In genomic region chr7:25267751-25268463, GRCm38 (mm10) we compare ENCODE assay signal across 7 mouse cellular contexts. TPM values are rescaled to one million over a fixed set of nuclear protein-coding genes. Genes with fewer than 3 reads are reported as not detected.
DNase-seq lines count a peak whose midpoint lies in the region; ATAC-seq lines count a peak whose summit lies in the region.

No protein-coding gene starts in this region.

- peak; percentile 97 for ATAC-seq in intestine, embryonic 15.5 days

- H3K27me3 ChIP-seq in intestine, embryonic 15.5 days (replicated peaks), result no peaks in the 10 kb centered on the region
- H3K27me3 ChIP-seq in midbrain, embryonic 10.5 days (ENCODE audit: low read depth, poor library complexity, severe bottlenecking), result peaks cover 6% of the 10 kb centered on the region; the same call in 1 of the 2 replicates

- H3K9ac ChIP-seq in intestine, embryonic 15.5 days, result peak overlapping the region; percentile 73

- intact Hi-C loops in gastrocnemius, postnatal 36 days (cut with DNase I), result no loop called here
- intact Hi-C loops in left cerebral cortex, postnatal 25 days (cut with DNase I), result no loop called here

- H3K4me2 ChIP-seq in intestine, embryonic 15.5 days (replicated peaks), result peak overlapping the region; percentile 74

- WGBS in intestine, embryonic 15.5 days, result under 1% methylated on average over 33 of the region's 33 CpGs
- under 1% methylated on average over 33 of the region's 33 CpGs for WGBS in midbrain, embryonic 10.5 days

- peak overlapping the region; percentile 73 for H3K4me3 ChIP-seq in intestine, embryonic 15.5 days (replicated peaks)
- peak overlapping the region; percentile 90 for H3K4me3 ChIP-seq in midbrain, embryonic 10.5 days

- peaks cover 14% of the 10 kb centered on the region for H3K36me3 ChIP-seq in intestine, embryonic 15.5 days
- H3K36me3 ChIP-seq in midbrain, embryonic 10.5 days, result peaks cover 20% of the 10 kb centered on the region

- H3K4me1 ChIP-seq in intestine, embryonic 15.5 days (replicated peaks), result peaks cover 13% of the 10 kb centered on the region
- peaks cover 44% of the 10 kb centered on the region for H3K4me1 ChIP-seq in midbrain, embryonic 10.5 days

- H3K9me3 ChIP-seq in intestine, embryonic 15.5 days, result no peaks in the 10 kb centered on the region
- no peaks in the 10 kb centered on the region for H3K9me3 ChIP-seq in midbrain, embryonic 10.5 days (replicated peaks)

- DNase-seq in adrenal gland, adult 2 months, result peak; percentile 99
- DNase-seq in embryo, embryonic 11.5 days (ENCODE audit: low read depth, low spot score), result peak; percentile 98
- DNase-seq in gastrocnemius, postnatal 36 days, result peak; percentile 98
- peak; percentile 100 for DNase-seq in left cerebral cortex, postnatal 25 days (ENCODE audit: low spot score in 2 of 2)
- DNase-seq in midbrain, embryonic 10.5 days (ENCODE audit: low spot score), result peak; percentile 98
- peak; percentile 98 for DNase-seq in right cerebral cortex, postnatal 4 days

- H3K27ac ChIP-seq in intestine, embryonic 15.5 days, result peak overlapping the region; percentile 90
- H3K27ac ChIP-seq in midbrain, embryonic 10.5 days (replicated peaks), result peak overlapping the region; percentile 97

RNA-seq across cellular contexts. Expression of gene Cic, which starts 0.4 kb away (rescaled TPM):
- total RNA-seq in adrenal gland, adult 2 months (2021), result 100 to 1,000 TPM; 102 to 108 TPM
- polyA plus RNA-seq in adrenal gland, adult 2 months (2012; rRNA removed), result 111 and 123 TPM in 2 replicates
- total RNA-seq in gastrocnemius, postnatal 36 days (2021), result 10 to 100 TPM; 31.4 to 37.6 TPM
- 26.1 and 26.6 TPM in 2 replicates for polyA plus RNA-seq in intestine, embryonic 15.5 days (2015; fragmentation: Nextera tagmentation; extraction: Ambion mirVana)
- 100 to 1,000 TPM; 211 to 223 TPM for total RNA-seq in left cerebral cortex, postnatal 25 days (2021)
- 18.5 and 21.7 TPM in 2 replicates for polyA plus RNA-seq in midbrain, embryonic 10.5 days (2016; fragmentation: Nextera tagmentation; extraction: Ambion mirVana)

RNA-seq across cellular contexts. Expression of gene Erf, which starts 17.3 kb away (rescaled TPM):
- total RNA-seq in adrenal gland, adult 2 months (2021), result 10 to 100 TPM; 16.5 to 26.6 TPM
- 50.4 and 52.8 TPM in 2 replicates for polyA plus RNA-seq in adrenal gland, adult 2 months (2012; rRNA removed)
- 1 to 10 TPM; 5.0 to 6.1 TPM for total RNA-seq in gastrocnemius, postnatal 36 days (2021)
- 14.8 TPM in 2 replicates for polyA plus RNA-seq in intestine, embryonic 15.5 days (2015; fragmentation: Nextera tagmentation; extraction: Ambion mirVana)
- 10 to 100 TPM; 65.1 to 75.6 TPM for total RNA-seq in left cerebral cortex, postnatal 25 days (2021)
- polyA plus RNA-seq in midbrain, embryonic 10.5 days (2016; fragmentation: Nextera tagmentation; extraction: Ambion mirVana), result 6.9 and 7.3 TPM in 2 replicates

RNA-seq across cellular contexts. Expression of gene Pafah1b3, which starts 29.9 kb away (rescaled TPM):
- total RNA-seq in adrenal gland, adult 2 months (2021), result 10 to 100 TPM; 33.4 to 33.8 TPM
- 29.4 and 35.9 TPM in 2 replicates for polyA plus RNA-seq in adrenal gland, adult 2 months (2012; rRNA removed)
- 1 to 10 TPM in 1 of 2 experiments, under 1 TPM in 1; 0.86 to 1.3 TPM for total RNA-seq in gastrocnemius, postnatal 36 days (2021)
- 173 TPM in 2 replicates for polyA plus RNA-seq in intestine, embryonic 15.5 days (2015; fragmentation: Nextera tagmentation; extraction: Ambion mirVana)
- 10 to 100 TPM; 26.7 to 28.0 TPM for total RNA-seq in left cerebral cortex, postnatal 25 days (2021)
- 293 and 325 TPM in 2 replicates for polyA plus RNA-seq in midbrain, embryonic 10.5 days (2016; fragmentation: Nextera tagmentation; extraction: Ambion mirVana)

RNA-seq across cellular contexts. Expression of gene Gsk3a, which starts 30.3 kb away (rescaled TPM):
- total RNA-seq in adrenal gland, adult 2 months (2021), result 100 to 1,000 TPM in 1 of 2 experiments, 10 to 100 TPM in 1; 98.9 to 107 TPM
- polyA plus RNA-seq in adrenal gland, adult 2 months (2012; rRNA removed), result 121 and 150 TPM in 2 replicates
- 10 to 100 TPM; 64.0 to 69.6 TPM for total RNA-seq in gastrocnemius, postnatal 36 days (2021)
- polyA plus RNA-seq in intestine, embryonic 15.5 days (2015; fragmentation: Nextera tagmentation; extraction: Ambion mirVana), result 8.0 and 10.3 TPM in 2 replicates
- 100 to 1,000 TPM; 213 to 224 TPM for total RNA-seq in left cerebral cortex, postnatal 25 days (2021)
- 9.3 and 10.5 TPM in 2 replicates for polyA plus RNA-seq in midbrain, embryonic 10.5 days (2016; fragmentation: Nextera tagmentation; extraction: Ambion mirVana)

RNA-seq across cellular contexts. Expression of gene Prr19, which starts 33.3 kb away (rescaled TPM):
- total RNA-seq in adrenal gland, adult 2 months (2021), result not detected
- polyA plus RNA-seq in adrenal gland, adult 2 months (2012; rRNA removed), result not detected in 2 replicates
- not detected for total RNA-seq in gastrocnemius, postnatal 36 days (2021)
- polyA plus RNA-seq in intestine, embryonic 15.5 days (2015; fragmentation: Nextera tagmentation; extraction: Ambion mirVana), result 0.41 and 0.71 TPM in 2 replicates
- not detected for total RNA-seq in left cerebral cortex, postnatal 25 days (2021)
- polyA plus RNA-seq in midbrain, embryonic 10.5 days (2016; fragmentation: Nextera tagmentation; extraction: Ambion mirVana), result 1.1 and 1.4 TPM in 2 replicates

Comparison
In these comparisons a context has a peak if more than half of its experiments do, and no peak if none do; other contexts are left out.
1. Peak in every context shown above with its lines: DNase-seq, ATAC-seq, H3K4me3 ChIP-seq and H3K27ac ChIP-seq.
2. RNA of gene Pafah1b3, which starts 29.9 kb away (total RNA-seq): 33.4 to 33.8 TPM in adrenal gland, adult 2 months and 26.7 to 28.0 TPM in left cerebral cortex, postnatal 25 days; 0.86 to 1.3 TPM in gastrocnemius, postnatal 36 days; every median in the first group is over 10 times any median in the second.